Mouse (Mus musculus): Measurements from ENCODE around the gene Il20rb.

GRCm38 (mm10) chr9:100488056-100488713 is 1.6 kb upstream of the Il20rb start:
- TF ChIP-seq POLR2A (IDR thresholded peaks at IDR 0.05; ENCODE audit: insufficient read depth, low read depth, low read length) (peak; percentile 28; the same call in 1 of the 2 replicates), CTCF (IDR thresholded peaks at IDR 0.05) (no peak), EP300 (IDR thresholded peaks at IDR 0.05; ENCODE audit: insufficient read depth, low read depth, low read length) (0 out of 2 replicates have a peak, but pooled peaks have one; percentile 15)

Measured in heart, adult 2 months (tissue).